Mouse (Mus musculus) forebrain, embryonic 13.5 days (tissue): ENCODE measurements around the gene Ppp1r12a. TPM values are rescaled to one million over a fixed set of nuclear protein-coding genes. Genes with fewer than 3 reads are reported as not detected.

Experiments used
- ATAC-seq: fragments of 200-750 bp; cut with Nextera tagmentation; 2 replicates; pipeline ENCODE4 v1.8.0; 2017
- H3K27ac ChIP-seq: fragments of 300-500 bp; sonication (generic); 2 replicates; pipeline ENCODE4 v1.5.1; 2015; ENCODE audit warnings: inconsistent platforms, mild to moderate bottlenecking, moderate library complexity
- H3K27me3 ChIP-seq: fragments of 300-500 bp; sonication (generic); 2 replicates; pipeline ENCODE4 v1.6.1; 2015; ENCODE audit warnings: mild to moderate bottlenecking, inconsistent platforms
- H3K36me3 ChIP-seq: fragments of 300-500 bp; sonication (generic); 2 replicates; pipeline ENCODE4 v1.6.1; 2015; ENCODE audit warnings: mild to moderate bottlenecking, inconsistent platforms; ENCODE audit not compliant: poor library complexity, severe bottlenecking
- H3K4me1 ChIP-seq: fragments of 300-500 bp; sonication (generic); 2 replicates; pipeline ENCODE4 v1.6.1; 2015; ENCODE audit warnings: inconsistent platforms
- H3K4me2 ChIP-seq: fragments of 300-500 bp; sonication (generic); 2 replicates; pipeline ENCODE4 v1.6.1; 2015; ENCODE audit warnings: inconsistent platforms, mild to moderate bottlenecking, moderate library complexity
- H3K4me3 ChIP-seq: fragments of 300-500 bp; sonication (generic); 2 replicates; pipeline ENCODE4 v1.5.1; 2015; ENCODE audit warnings: mild to moderate bottlenecking, inconsistent platforms
- H3K9ac ChIP-seq: fragments of 300-500 bp; sonication (generic); 2 replicates; pipeline ENCODE4 v1.6.1; 2015; ENCODE audit warnings: mild to moderate bottlenecking, inconsistent platforms
- H3K9me3 ChIP-seq: fragments of 300-500 bp; sonication (generic); replicated peaks from 2 replicates; pipeline ENCODE4 v1.6.1; 2016; ENCODE audit warnings: inconsistent platforms
- WGBS: fragments of 180-500 bp; shearing (Covaris S2); methylation state at CpG from one replicate; pipeline ENCODE4 v1.1.7; 2015; 5-methylcytosine and 5-hydroxymethylcytosine counted together
- polyA plus RNA-seq: library from polyadenylated mRNA; unstranded; fragments of >200 nt; fragmentation: Nextera tagmentation; extraction: Ambion mirVana; gene quantifications from 2 replicates; pipeline ENCODE4 v1.2.1, GENCODE M21; 2015

Ppp1r12a gene
- polyA plus RNA-seq, 1 experiment from 2014 or later = 75.8 TPM

GRCm38 (mm10) chr10:108330964-108331363 lies 169.0 kb downstream of the Ppp1r12a start:
- Histone ChIP-seq H3K4me2 (peak overlapping the region; percentile 94), H3K4me3 (0 out of 2 replicates have a peak overlapping the region, but pooled peaks have one; percentile 78)
- ATAC-seq = no peak

GRCm38 (mm10) chr10:108331784-108332561 lies 170.0 kb downstream of the Ppp1r12a start, which contains the start of gene Pawr:
Pawr (plus strand) TSS chr10:108332121.
- Histone ChIP-seq H3K4me2 (peak within 1 kb of the TSS; percentile 94), H3K36me3 (no peaks in the 10 kb centered on the region), H3K4me3 (peak within 1 kb of the TSS; percentile 78), H3K9me3 (no peaks in the 10 kb centered on the region), H3K4me1 (peaks cover 13% of the 10 kb centered on the region; the same call in 1 of the 2 replicates), H3K27me3 (peaks cover 26% of the 10 kb centered on the region), H3K9ac (peak within 1 kb of the TSS; percentile 78), H3K27ac (peak within 1 kb of the TSS; percentile 31; the same call in 1 of the 2 replicates)
- under 1% methylated on average over 48 of the region's 85 CpGs for WGBS
- peak; percentile 90 for ATAC-seq

More at GRCm38 (mm10) chr10:108330964-108331363, 169.0 kb downstream of the Ppp1r12a start:
- Histone ChIP-seq H3K27ac (no peak overlapping the region), H3K4me1 (peaks cover 13% of the 10 kb centered on the region; the same call in 1 of the 2 replicates), H3K36me3 (no peaks in the 10 kb centered on the region), H3K9me3 (no peaks in the 10 kb centered on the region), H3K27me3 (peaks cover 26% of the 10 kb centered on the region), H3K9ac (no peak overlapping the region)
- WGBS = 9% methylated on average over 10 of the region's 10 CpGs

GRCm38 (mm10) chr10:108332571-108333541 lies 170.9 kb downstream of the Ppp1r12a start:
- H3K36me3 ChIP-seq = no peaks in the 10 kb centered on the region
- peak overlapping the region; percentile 94 for H3K4me2 ChIP-seq
- H3K9ac ChIP-seq = peak overlapping the region; percentile 78
- H3K27ac ChIP-seq = peak overlapping the region; percentile 31; the same call in 1 of the 2 replicates
- H3K4me1 ChIP-seq = peaks cover 13% of the 10 kb centered on the region; the same call in 1 of the 2 replicates
- WGBS = 1% methylated on average over 72 of the region's 129 CpGs
- peak overlapping the region; percentile 78 for H3K4me3 ChIP-seq
- ATAC-seq = peak; percentile 57
- peaks cover 26% of the 10 kb centered on the region for H3K27me3 ChIP-seq
- H3K9me3 ChIP-seq = no peaks in the 10 kb centered on the region

- Histone ChIP-seq H3K4me1 (peaks cover 20% of the 10 kb centered on the region; the same call in 1 of the 2 replicates), H3K36me3 (no peaks in the 10 kb centered on the region), H3K27me3 (peaks cover 26% of the 10 kb centered on the region), H3K27ac (no peak overlapping the region), H3K9ac (peak overlapping the region; percentile 78), H3K4me3 (peak overlapping the region; percentile 78), H3K4me2 (peak overlapping the region; percentile 94), H3K9me3 (no peaks in the 10 kb centered on the region)
- WGBS = 5% methylated on average over 12 of the region's 12 CpGs
- no peak for ATAC-seq
Measured at GRCm38 (mm10) chr10:108333642-108334041, 171.6 kb downstream of the Ppp1r12a start.

Other genes starting within 250 kb of the Ppp1r12a start
- 4.3 and 4.7 TPM in 2 replicates for gene Pawr, start 169.9 kb downstream of the Ppp1r12a start, polyA plus RNA-seq